Mouse (Mus musculus): ENCODE measurements at regions not wholly inside any gene's neighbourhood (a gene's known extent, or its start where the extent isn't known, plus 50 kb on each side); places are given as distances from the start of the nearest gene placed in this dataset.

DNA sequence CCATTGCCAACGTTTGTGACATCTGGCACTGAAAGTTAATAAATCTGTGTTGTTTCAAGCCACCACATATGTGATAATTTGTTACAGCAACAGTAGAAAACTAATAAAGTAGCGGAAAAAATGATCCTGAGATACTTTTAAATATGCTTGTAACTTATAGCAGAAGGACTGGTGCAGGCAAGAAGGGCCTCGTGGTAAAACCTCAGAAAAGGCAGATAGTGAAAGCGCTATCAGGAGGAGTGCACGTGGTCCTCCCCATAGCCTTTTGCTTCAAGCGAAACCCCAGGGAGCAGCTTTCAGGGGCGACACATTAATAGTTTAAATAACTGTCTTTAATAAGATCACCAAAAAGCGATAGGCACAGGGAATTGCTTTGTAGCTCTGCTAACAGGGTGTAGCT is 217.9 kb upstream of the Veph1 start:
- TF ChIP-seq FLI1 (IDR thresholded peaks at IDR 0.05; ENCODE audit: low read length) (no peak), GATA1 (IDR thresholded peaks at IDR 0.05; ENCODE audit: borderline replicate concordance, low read length) (no peak)

All from megakaryocyte, embryonic 14.5 days (primary cell).